Mouse (Mus musculus) cerebellum, adult 9-11 months (tissue): ENCODE results near the gene Tas2r138.
"Not testable (repeated sequence)": the region's sequence is repeated elsewhere in the genome, so short reads cannot be mapped to it uniquely, and the experiment has no call there.

ENCODE experiments used
- DNase-seq: peaks from one replicate; pipeline ENCODE4 v3.0.0; 2022

The Tas2r138 gene

GRCm38 (mm10) chr6:40613260-40613852 lies at the start of gene Tas2r138:
Gene Tas2r138 (minus strand): TSS chr6:40613310.
- DNase-seq: no peak

GRCm38 (mm10) chr6:40660930-40661329 lies 47.8 kb upstream of the Tas2r138 start:
- DNase-seq: no peak

- DNase-seq: no peak
Observed at GRCm38 (mm10) chr6:40650953-40651352, 37.8 kb upstream of the Tas2r138 start.

- no peak for DNase-seq
Observed at GRCm38 (mm10) chr6:40645701-40646100, 32.6 kb upstream of the Tas2r138 start.

- no peak for DNase-seq
Observed at GRCm38 (mm10) chr6:40640710-40641538, 27.8 kb upstream of the Tas2r138 start.

- DNase-seq: no peak
Observed at GRCm38 (mm10) chr6:40637755-40638154, 24.6 kb upstream of the Tas2r138 start.

- no peak for DNase-seq
Observed at GRCm38 (mm10) chr6:40635559-40635958, 22.4 kb upstream of the Tas2r138 start.

GRCm38 (mm10) chr6:40634640-40635071 lies 21.5 kb upstream of the Tas2r138 start:
- no peak for DNase-seq

- DNase-seq: no peak
Observed at GRCm38 (mm10) chr6:40628406-40629000, 15.4 kb upstream of the Tas2r138 start, which contains the start of gene Mgam. Gene Mgam (plus strand): TSS chr6:40628831.

- no peak for DNase-seq
Observed at GRCm38 (mm10) chr6:40626111-40626510, 13.0 kb upstream of the Tas2r138 start.

GRCm38 (mm10) chr6:40617965-40618364 lies 4.9 kb upstream of the Tas2r138 start:
- peak; percentile 13 for DNase-seq

GRCm38 (mm10) chr6:40610244-40610643 lies 2.9 kb downstream of the Tas2r138 start:
- no peak for DNase-seq

GRCm38 (mm10) chr6:40607431-40607830 lies 5.7 kb downstream of the Tas2r138 start:
- peak; percentile 9 for DNase-seq

GRCm38 (mm10) chr6:40598546-40598945 lies 14.6 kb downstream of the Tas2r138 start:
- DNase-seq: not testable (repeated sequence)

GRCm38 (mm10) chr6:40594804-40595550 lies 18.1 kb downstream of the Tas2r138 start:
- no peak for DNase-seq

GRCm38 (mm10) chr6:40588346-40588745 lies 24.8 kb downstream of the Tas2r138 start:
- DNase-seq: no peak

GRCm38 (mm10) chr6:40585645-40586044 lies 27.5 kb downstream of the Tas2r138 start, which contains the start of gene Clec5a:
Gene Clec5a (minus strand): TSS chr6:40585821.
- no peak for DNase-seq

GRCm38 (mm10) chr6:40584336-40584735 lies 28.8 kb downstream of the Tas2r138 start:
- DNase-seq: no peak

- no peak for DNase-seq
Observed at GRCm38 (mm10) chr6:40576305-40576704, 36.8 kb downstream of the Tas2r138 start.

GRCm38 (mm10) chr6:40573618-40574017 lies 39.5 kb downstream of the Tas2r138 start:
- DNase-seq: no peak

GRCm38 (mm10) chr6:40569187-40569586 lies 43.9 kb downstream of the Tas2r138 start, which contains the start of gene Olfr460:
Gene Olfr460 (plus strand): TSS chr6:40569487.
- no peak for DNase-seq
